Comparison of ENCODE assay signal across 24 mouse cellular contexts in the genomic region with DNA sequence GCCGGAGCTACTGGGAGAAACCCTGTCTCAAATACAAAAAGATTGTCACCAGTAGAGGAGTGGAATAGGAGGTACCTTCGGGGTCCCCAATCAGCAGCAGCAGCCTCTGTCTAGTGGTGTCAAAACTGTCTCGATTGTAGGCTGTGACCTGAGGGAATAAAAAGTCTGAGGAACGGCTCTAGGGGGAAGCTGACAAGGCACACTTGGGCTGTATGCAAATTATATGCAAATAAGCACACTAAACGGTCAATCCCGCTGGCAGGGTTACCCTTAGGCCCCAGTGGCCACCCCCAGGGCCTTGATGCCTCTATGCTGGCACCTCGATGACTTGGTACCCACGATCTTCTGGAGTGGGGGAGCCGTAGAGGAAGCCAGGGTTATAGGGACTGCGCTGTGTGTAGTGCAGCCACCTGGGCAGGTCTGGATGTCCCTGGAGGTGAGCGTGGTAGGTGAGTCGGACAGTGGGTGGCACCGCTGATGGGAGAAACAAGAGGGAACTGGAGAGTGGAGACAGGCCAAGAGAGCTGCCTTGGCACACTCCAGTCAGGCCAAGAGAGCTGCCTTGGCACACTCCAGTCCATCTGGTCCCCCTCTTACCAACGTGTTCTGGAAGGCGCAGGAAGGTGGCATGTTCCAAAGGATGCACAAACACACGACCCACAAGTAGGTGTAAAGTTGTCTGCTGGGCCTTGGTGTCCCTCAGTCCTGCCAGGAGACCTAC. TPM values are rescaled to one million over a fixed set of nuclear protein-coding genes. Genes with fewer than 3 reads are reported as not detected.
DNase-seq lines count a peak whose midpoint lies in the region; ATAC-seq and TF ChIP-seq lines count a peak whose summit lies in the region.
"Had no signal": no experiment of that assay in that cellular context is flagged by ENCODE, and none has a peak within 500 bp of the region (broad histone marks: within the 10 kb centered on the region; RNA-seq: fewer than 3 reads in every experiment).

No protein-coding gene starts in this region.

- no peak overlapping the region for H3K9ac ChIP-seq in forebrain, postnatal 0 days
- H3K9ac ChIP-seq in forebrain, embryonic 13.5 days = no peak overlapping the region
- H3K9ac ChIP-seq in heart, embryonic 16.5 days (ENCODE audit: low read length) = peak overlapping the region; percentile 73
- H3K9ac ChIP-seq: forebrain, embryonic 15.5 days; liver, embryonic 14.5 days had no signal

- TF ChIP-seq CTCF in forebrain, postnatal 0 days (IDR thresholded peaks at IDR 0.05; ENCODE audit: low read depth) = no peak

- intact Hi-C loops in heart, postnatal 14 days (cut with DNase I) = no loop called here

- H3K27me3 ChIP-seq in forebrain, postnatal 0 days (ENCODE audit: insufficient read depth, low read length) = no peaks in the 10 kb centered on the region
- H3K27me3 ChIP-seq in forebrain, embryonic 13.5 days = no peaks in the 10 kb centered on the region
- H3K27me3 ChIP-seq in heart, embryonic 16.5 days (ENCODE audit: control insufficient read depth, insufficient read depth, low read length) = no peaks in the 10 kb centered on the region
- no peaks in the 10 kb centered on the region; the same call in 1 of the 2 replicates for H3K27me3 ChIP-seq in splenic B cell, adult 2 months (ENCODE audit: control insufficient read depth, insufficient read depth, low read length, poor library complexity, severe bottlenecking)
- H3K27me3 ChIP-seq: forebrain, embryonic 15.5 days had no signal

- no peak overlapping the region for H3K4me3 ChIP-seq in forebrain, postnatal 0 days (ENCODE audit: low read depth, low read length)
- no peak overlapping the region for H3K4me3 ChIP-seq in forebrain, embryonic 13.5 days
- peak overlapping the region; percentile 49 for H3K4me3 ChIP-seq in heart, embryonic 16.5 days (ENCODE audit: low read length)
- H3K4me3 ChIP-seq: forebrain, embryonic 15.5 days had no signal

- H3K27ac ChIP-seq in forebrain, postnatal 0 days (ENCODE audit: low read depth, low read length) = no peak overlapping the region
- no peak overlapping the region for H3K27ac ChIP-seq in forebrain, embryonic 13.5 days
- H3K27ac ChIP-seq in heart, embryonic 16.5 days (ENCODE audit: low read length) = no peak overlapping the region
- H3K27ac ChIP-seq: forebrain, embryonic 15.5 days; liver, embryonic 14.5 days had no signal

- no peak for DNase-seq in forebrain, postnatal 0 days
- DNase-seq in heart, postnatal 14 days = no peak
- DNase-seq in cerebellum, adult 9-11 months = peak; percentile 80
- peak; percentile 14 for DNase-seq in splenic B cell, adult 2 months (ENCODE audit: low read depth, low spot score)
- no peak for DNase-seq in liver
- DNase-seq: embryo, embryonic 11 days; layer of hippocampus, postnatal 36 days had no signal

- ATAC-seq in forebrain, postnatal 0 days = peak; percentile 21; the same call in 1 of the 2 replicates
- ATAC-seq in forebrain, embryonic 13.5 days = no peak
- ATAC-seq in heart, embryonic 16.5 days (replicated peaks; ENCODE audit: extremely low read depth, insufficient read depth, low FRiP score) = no peak
- ATAC-seq: forebrain, embryonic 15.5 days; inflammation-experienced regulatory T-cells, adult 6 months; lung, postnatal 0 days had no signal

- H3K9me3 ChIP-seq in forebrain, postnatal 0 days (ENCODE audit: low read length) = no peaks in the 10 kb centered on the region
- no peaks in the 10 kb centered on the region for H3K9me3 ChIP-seq in forebrain, embryonic 13.5 days (replicated peaks)
- H3K9me3 ChIP-seq in heart, embryonic 16.5 days (replicated peaks; ENCODE audit: control insufficient read depth, low read length) = no peaks in the 10 kb centered on the region
- H3K9me3 ChIP-seq: forebrain, embryonic 15.5 days had no signal

- WGBS in forebrain, postnatal 0 days = 46% methylated on average over 16 of the region's 16 CpGs
- 66% methylated on average over 16 of the region's 16 CpGs for whole genome bisulfite sequencing in forebrain, embryonic 13.5 days
- 65% methylated on average over 16 of the region's 16 CpGs for WGBS in heart, embryonic 16.5 days

- no peak overlapping the region for H3K4me2 ChIP-seq in forebrain, postnatal 0 days (ENCODE audit: low read depth)
- no peak overlapping the region for H3K4me2 ChIP-seq in forebrain, embryonic 13.5 days
- H3K4me2 ChIP-seq in heart, embryonic 16.5 days (ENCODE audit: low read depth, low read length) = peak overlapping the region; percentile 53
- H3K4me2 ChIP-seq: forebrain, embryonic 15.5 days had no signal

- H3K36me3 ChIP-seq in forebrain, postnatal 0 days (ENCODE audit: insufficient read depth) = no peaks in the 10 kb centered on the region
- no peaks in the 10 kb centered on the region for H3K36me3 ChIP-seq in forebrain, embryonic 13.5 days (ENCODE audit: poor library complexity, severe bottlenecking)
- H3K36me3 ChIP-seq in heart, embryonic 16.5 days (ENCODE audit: control insufficient read depth, insufficient read depth) = no peaks in the 10 kb centered on the region
- H3K36me3 ChIP-seq in splenic B cell, adult 2 months (ENCODE audit: control insufficient read depth, insufficient read depth, low read length, poor library complexity, severe bottlenecking) = no peaks in the 10 kb centered on the region
- H3K36me3 ChIP-seq: forebrain, embryonic 15.5 days had no signal

- H3K4me1 ChIP-seq in forebrain, postnatal 0 days (ENCODE audit: insufficient read depth) = no peaks in the 10 kb centered on the region
- H3K4me1 ChIP-seq in forebrain, embryonic 13.5 days = peaks cover 6% of the 10 kb centered on the region; the same call in 1 of the 2 replicates
- H3K4me1 ChIP-seq in heart, embryonic 16.5 days (ENCODE audit: control insufficient read depth, insufficient read depth, low read length) = peaks cover 25% of the 10 kb centered on the region

RNA-seq across cellular contexts. Expression of a gene that starts 4.1 kb away (rescaled TPM):
- total RNA-seq in forebrain, postnatal 0 days (2014; rRNA removed) = 0.15 TPM in 1 of 2 replicates, not detected in the other
- polyA plus RNA-seq in forebrain, postnatal 0 days (2015; fragmentation: Nextera tagmentation; extraction: Ambion mirVana) = 0.09 and 0.13 TPM in 2 replicates
- polyA plus RNA-seq in forebrain, embryonic 13.5 days (2015; fragmentation: Nextera tagmentation; extraction: Ambion mirVana) = not detected in 2 replicates
- 27.9 and 29.4 TPM in 2 replicates for polyA plus RNA-seq in heart, embryonic 16.5 days (2015; fragmentation: Nextera tagmentation; extraction: Ambion mirVana)
- total RNA-seq in heart, postnatal 14 days (2021) = 100 to 1,000 TPM; 135 to 139 TPM
- total RNA-seq: ES-E14; megakaryocyte-erythroid progenitor cell, adult 5-6 weeks; monocyte, adult 5-6 weeks had no signal
- polyA plus RNA-seq: forebrain, embryonic 15.5 days; inflammation-experienced regulatory T-cells, adult 6 months; liver, embryonic 14.5 days; neural tube, embryonic 14.5 days had no signal

RNA-seq across cellular contexts. Expression of a gene that starts 4.7 kb away (rescaled TPM):
- not detected in 2 replicates for total RNA-seq in forebrain, postnatal 0 days (2014; rRNA removed)
- not detected in 2 replicates for polyA plus RNA-seq in forebrain, postnatal 0 days (2015; fragmentation: Nextera tagmentation; extraction: Ambion mirVana)
- not detected in 2 replicates for polyA plus RNA-seq in forebrain, embryonic 13.5 days (2015; fragmentation: Nextera tagmentation; extraction: Ambion mirVana)
- polyA plus RNA-seq in heart, embryonic 16.5 days (2015; fragmentation: Nextera tagmentation; extraction: Ambion mirVana) = 0.33 TPM in 1 of 2 replicates, not detected in the other
- not detected for total RNA-seq in heart, postnatal 14 days (2021)
- total RNA-seq: adrenal gland, adult 18-20 months; ES-E14; gastrocnemius, adult 8-10 months; layer of hippocampus, postnatal 36 days; left cerebral cortex, postnatal 36 days; megakaryocyte-erythroid progenitor cell, adult 5-6 weeks had no signal
- polyA plus RNA-seq: forebrain, embryonic 15.5 days; hindbrain, embryonic 11.5 days; inflammation-experienced regulatory T-cells, adult 6 months; kidney, embryonic 14.5 days; large intestine, adult 2 months; liver, embryonic 14.5 days; lung, postnatal 0 days; neural tube, embryonic 14.5 days; stomach, embryonic 14.5 days had no signal

RNA-seq across cellular contexts. Expression of a gene that starts 18.8 kb away (rescaled TPM):
- 184 and 202 TPM in 2 replicates for total RNA-seq in forebrain, postnatal 0 days (2014; rRNA removed)
- 22.3 and 24.9 TPM in 2 replicates for polyA plus RNA-seq in forebrain, postnatal 0 days (2015; fragmentation: Nextera tagmentation; extraction: Ambion mirVana)
- 15.8 and 16.3 TPM in 2 replicates for polyA plus RNA-seq in forebrain, embryonic 13.5 days (2015; fragmentation: Nextera tagmentation; extraction: Ambion mirVana)
- polyA plus RNA-seq in heart, embryonic 16.5 days (2015; fragmentation: Nextera tagmentation; extraction: Ambion mirVana) = 5.8 and 6.4 TPM in 2 replicates
- total RNA-seq in heart, postnatal 14 days (2021) = 10 to 100 TPM; 50.5 to 52.1 TPM

RNA-seq across cellular contexts. Expression of a gene that starts 36.0 kb away (rescaled TPM):
- 26.5 and 177 TPM in 2 replicates for total RNA-seq in forebrain, postnatal 0 days (2014; rRNA removed)
- 33.2 and 43.3 TPM in 2 replicates for polyA plus RNA-seq in forebrain, postnatal 0 days (2015; fragmentation: Nextera tagmentation; extraction: Ambion mirVana)
- polyA plus RNA-seq in forebrain, embryonic 13.5 days (2015; fragmentation: Nextera tagmentation; extraction: Ambion mirVana) = 29.9 and 31.5 TPM in 2 replicates
- 669 and 799 TPM in 2 replicates for polyA plus RNA-seq in heart, embryonic 16.5 days (2015; fragmentation: Nextera tagmentation; extraction: Ambion mirVana)
- total RNA-seq in heart, postnatal 14 days (2021) = 100 to 1,000 TPM; 475 to 551 TPM
- total RNA-seq: megakaryocyte-erythroid progenitor cell, adult 5-6 weeks; monocyte, adult 5-6 weeks had no signal

RNA-seq across cellular contexts. Expression of a gene that starts 37.6 kb away (rescaled TPM):
- total RNA-seq in forebrain, postnatal 0 days (2014; rRNA removed) = 145 and 150 TPM in 2 replicates
- polyA plus RNA-seq in forebrain, postnatal 0 days (2015; fragmentation: Nextera tagmentation; extraction: Ambion mirVana) = 113 and 130 TPM in 2 replicates
- 89.2 and 95.0 TPM in 2 replicates for polyA plus RNA-seq in forebrain, embryonic 13.5 days (2015; fragmentation: Nextera tagmentation; extraction: Ambion mirVana)
- 8.6 and 9.0 TPM in 2 replicates for polyA plus RNA-seq in heart, embryonic 16.5 days (2015; fragmentation: Nextera tagmentation; extraction: Ambion mirVana)
- 1 to 10 TPM; 2.2 TPM for total RNA-seq in heart, postnatal 14 days (2021)

Comparison
In these comparisons a context has a peak if more than half of its experiments do, and no peak if none do; other contexts are left out.
1. DNase-seq: peak in cerebellum, adult 9-11 months (single experiment) and splenic B cell, adult 2 months (single experiment); none in forebrain, postnatal 0 days (single experiment), heart, postnatal 14 days (0 of 2) and liver (single experiment).
2. RNA of a gene that starts 4.1 kb away (polyA plus RNA-seq): 27.9 to 29.4 TPM in heart, embryonic 16.5 days; 0.09 to 0.13 TPM in forebrain, postnatal 0 days and not detected in forebrain, embryonic 13.5 days; every median in the first group is over 10 times any median in the second.